Mouse (Mus musculus) MEL (cell line): ENCODE measurements around the gene Pip4k2c. TPM values are rescaled to one million over a fixed set of nuclear protein-coding genes. Genes with fewer than 3 reads are reported as not detected.
A peak's percentile ranks its signal among the peaks of the same experiment; 100 is the strongest.

Experiments used
- DNase-seq: peaks from one replicate; pipeline ENCODE4 v3.0.0; 2011; ENCODE audit warnings: low read depth, low spot score
- H3K27ac ChIP-seq: 2 replicates; pipeline ENCODE4 v1.5.1; 2012; ENCODE audit warnings: low read depth, mild to moderate bottlenecking, control low read depth, low read length, moderate library complexity; ENCODE audit not compliant: control insufficient read depth
- H3K27me3 ChIP-seq, 2 experiments: fragments of 150-350 bp in 1 of 2; sonication (generic) in 1 of 2; 2 replicates each; pipeline ENCODE4 v1.6.1; 2012; ENCODE audit warnings: low read length in 2 of 2, mild to moderate bottlenecking in 2 of 2, improper control_type of control experiment in 1 of 2, moderate library complexity in 1 of 2; ENCODE audit not compliant: insufficient read depth in 2 of 2, control insufficient read depth in 1 of 2
- H3K36me3 ChIP-seq, 2 experiments: 2 replicates each; pipeline ENCODE4 v1.6.1; 2012 to 2014; ENCODE audit warnings: low read length in 2 of 2, improper control_type of control experiment in 1 of 2, inconsistent platforms in 1 of 2, mild to moderate bottlenecking in 1 of 2; ENCODE audit not compliant: insufficient read depth in 2 of 2, control insufficient read depth in 1 of 2
- H3K4me1 ChIP-seq, 2 experiments: fragments of 150-350 bp in 1 of 2; sonication (generic) in 1 of 2; 2 replicates each; pipeline ENCODE4 v1.6.1; 2012; ENCODE audit warnings: low read length in 2 of 2, improper control_type of control experiment in 1 of 2, mild to moderate bottlenecking in 1 of 2; ENCODE audit not compliant: insufficient read depth in 2 of 2, control insufficient read depth in 1 of 2
- H3K4me3 ChIP-seq, 2 experiments: fragments of 150-350 bp in 1 of 2; sonication (generic) in 1 of 2; 2 replicates each; pipeline ENCODE4 v1.5.1; 2012; ENCODE audit warnings: low read depth in 2 of 2, low read length in 2 of 2, mild to moderate bottlenecking in 2 of 2, moderate library complexity in 2 of 2, control low read depth in 1 of 2, improper control_type of control experiment in 1 of 2; ENCODE audit not compliant: control insufficient read depth in 1 of 2, insufficient read depth in 1 of 2
- H3K79me2 ChIP-seq: 2 replicates; pipeline ENCODE4 v1.6.1; 2012; ENCODE audit warnings: mild to moderate bottlenecking, low read length, moderate library complexity; ENCODE audit not compliant: control insufficient read depth, poor library complexity, insufficient read depth
- H3K9ac ChIP-seq: 2 replicates; pipeline ENCODE4 v1.6.1; 2012; ENCODE audit warnings: low read depth, mild to moderate bottlenecking, control low read depth, low read length, moderate library complexity; ENCODE audit not compliant: control insufficient read depth, poor library complexity, severe bottlenecking
- H3K9me3 ChIP-seq: fragments of 150-350 bp; sonication (generic); replicated peaks from 2 replicates; pipeline ENCODE4 v1.6.1; 2012; ENCODE audit warnings: mild to moderate bottlenecking, low read length, improper control_type of control experiment, moderate library complexity; ENCODE audit not compliant: insufficient read depth
- BHLHE40 ChIP-seq: IDR thresholded peaks from 2 replicates; pipeline ENCODE4 v1.6.1; 2012; ENCODE audit warnings: low read depth, mild to moderate bottlenecking, inconsistent platforms, low read length, improper control_type of control experiment, borderline replicate concordance
- CHD2 ChIP-seq: IDR thresholded peaks from 2 replicates; pipeline ENCODE4 v1.6.1; 2011; ENCODE audit warnings: low read length, improper control_type of control experiment
- E2F4 ChIP-seq: IDR thresholded peaks from 2 replicates; pipeline ENCODE4 v1.6.1; 2011; ENCODE audit warnings: low read depth, low read length, improper control_type of control experiment, borderline replicate concordance
- EP300 ChIP-seq, 2 experiments: IDR thresholded peaks; 2 replicates each; pipeline ENCODE4 v1.6.1; 2011; ENCODE audit warnings: improper control_type of control experiment in 2 of 2, low read length in 2 of 2, low read depth in 1 of 2, mild to moderate bottlenecking in 1 of 2
- ETS1 ChIP-seq: IDR thresholded peaks from 2 replicates; pipeline ENCODE4 v1.6.1; 2012; ENCODE audit warnings: low read depth, mild to moderate bottlenecking, inconsistent platforms, low read length, improper control_type of control experiment, moderate library complexity
- GATA1 ChIP-seq: IDR thresholded peaks from 2 replicates; pipeline ENCODE4 v1.6.1; 2011; ENCODE audit warnings: low read depth, low read length, improper control_type of control experiment
- JUND ChIP-seq: IDR thresholded peaks from 2 replicates; pipeline ENCODE4 v1.6.1; 2011; ENCODE audit warnings: low read depth, mild to moderate bottlenecking, improper control_type of control experiment, low read length
- MAX ChIP-seq: IDR thresholded peaks from 2 replicates; pipeline ENCODE4 v1.6.1; 2011; ENCODE audit warnings: low read length, improper control_type of control experiment
- MXI1 ChIP-seq: IDR thresholded peaks from 2 replicates; pipeline ENCODE4 v1.6.1; 2011; ENCODE audit warnings: mild to moderate bottlenecking, low read depth, low read length, improper control_type of control experiment
- MYC ChIP-seq: IDR thresholded peaks from 2 replicates; pipeline ENCODE4 v1.6.1; 2011; ENCODE audit warnings: low read depth, mild to moderate bottlenecking, low read length, improper control_type of control experiment, moderate library complexity
- NELFE ChIP-seq: IDR thresholded peaks from 2 replicates; pipeline ENCODE4 v1.6.1; 2011; ENCODE audit warnings: low read depth, low read length, improper control_type of control experiment
- NRF1 ChIP-seq: IDR thresholded peaks from 2 replicates; pipeline ENCODE4 v1.6.1; 2014; ENCODE audit warnings: low read depth, mild to moderate bottlenecking, inconsistent platforms, low read length, improper control_type of control experiment, moderate library complexity; ENCODE audit not compliant: poor library complexity, insufficient read depth, severe bottlenecking
- POLR2AphosphoS2 ChIP-seq: IDR thresholded peaks from 2 replicates; pipeline ENCODE4 v1.6.1; 2011; ENCODE audit warnings: low read length, improper control_type of control experiment
- POLR2AphosphoS5 ChIP-seq: IDR thresholded peaks from 2 replicates; pipeline ENCODE4 v1.6.1; 2012; ENCODE audit warnings: low read depth, borderline replicate concordance, mild to moderate bottlenecking, inconsistent platforms, low read length, moderate library complexity, mixed read lengths
- RCOR1 ChIP-seq: IDR thresholded peaks from 2 replicates; pipeline ENCODE4 v1.6.1; 2012; ENCODE audit warnings: low read depth, mild to moderate bottlenecking, inconsistent platforms, low read length, improper control_type of control experiment
- TBP ChIP-seq: IDR thresholded peaks from 2 replicates; pipeline ENCODE4 v1.8.0; 2011; ENCODE audit warnings: low read depth, low read length, improper control_type of control experiment
- UBTF ChIP-seq: IDR thresholded peaks from 2 replicates; pipeline ENCODE4 v1.6.1; 2012; ENCODE audit warnings: low read depth, mild to moderate bottlenecking, inconsistent platforms, low read length, improper control_type of control experiment, moderate library complexity, borderline replicate concordance; ENCODE audit not compliant: insufficient read depth
- USF2 ChIP-seq, 2 experiments: IDR thresholded peaks; 2 replicates each; pipeline ENCODE4 v1.6.1; 2011 to 2012; ENCODE audit warnings: improper control_type of control experiment in 2 of 2, low read length in 2 of 2, borderline replicate concordance in 1 of 2, inconsistent platforms in 1 of 2, low read depth in 1 of 2, mild to moderate bottlenecking in 1 of 2; ENCODE audit not compliant: insufficient read depth in 1 of 2
- ZC3H11A ChIP-seq: IDR thresholded peaks from 2 replicates; pipeline ENCODE4 v1.6.1; 2012; ENCODE audit warnings: low read depth, mild to moderate bottlenecking, inconsistent platforms, low read length, improper control_type of control experiment
- ZMIZ1 ChIP-seq: IDR thresholded peaks from 2 replicates; pipeline ENCODE4 v1.6.1; 2012; ENCODE audit warnings: low read depth, mild to moderate bottlenecking, inconsistent platforms, low read length, improper control_type of control experiment, moderate library complexity
- polyA plus RNA-seq, 2 experiments: library from polyadenylated mRNA; stranded (reverse) in 1 of 2; unstranded in 1 of 2; fragments of >175 nt in 1 of 2; fragments of >200 nt in 1 of 2; gene quantifications; 2 replicates each; pipeline versions ENCODE4 v1.2.1 to v1.2.4; 2012; ENCODE audit warnings: low replicate concordance in 2 of 2, low read depth in 1 of 2; ENCODE audit not compliant: insufficient read length in 2 of 2, insufficient read depth in 1 of 2, missing spikeins in 1 of 2
- total RNA-seq: library from RNA; depleted of rRNA; stranded (reverse); fragments of 300-350 nt; gene quantifications from 2 replicates; pipeline ENCODE4 v1.2.3, GENCODE M21; 2012

Gene Pip4k2c
- total and polyA plus RNA-seq, 3 experiments: 31.9 to 58.2 TPM; not detected in 1

GRCm38 (mm10) chr10:127209928-127210570 lies 1.3 kb downstream of the Pip4k2c start:
- Histone ChIP-seq H3K36me3 (peaks cover 0 to 14% of the 10 kb centered on the region in 2 experiments; a peak in 3 of 4 replicates), H3K4me1 (peaks cover 11 to 27% of the 10 kb centered on the region in 2 experiments), H3K9ac (peak overlapping the region; percentile 84), H3K27ac (peak overlapping the region; percentile 46; the same call in 1 of the 2 replicates), H3K79me2 (peaks cover 29% of the 10 kb centered on the region), H3K4me3 (peak overlapping the region; percentile 56 to 77), H3K9me3 (no peaks in the 10 kb centered on the region), H3K27me3 (no peaks in the 10 kb centered on the region)
- no peak for TF ChIP-seq POLR2AphosphoS5
- TF ChIP-seq RCOR1: 0 out of 2 replicates have a peak, but pooled peaks have one; percentile 10
- TF ChIP-seq MXI1: no peak
- TF ChIP-seq MAX: no peak
- TF ChIP-seq GATA1: 0 out of 2 replicates have a peak, but pooled peaks have one; percentile 33
- TF ChIP-seq ZC3H11A: no peak
- no peak for TF ChIP-seq E2F4
- no peak for TF ChIP-seq NRF1
- TF ChIP-seq TBP: peak; percentile 61; the same call in 1 of the 2 replicates
- TF ChIP-seq CHD2: no peak
- no peak; a peak in 1 of 4 replicates for TF ChIP-seq EP300 (IDR thresholded peaks at IDR 0.05; ENCODE audit: low read depth in 1 of 2, low read length in 2 of 2)
- no peak for TF ChIP-seq MYC
- TF ChIP-seq ETS1: no peak
- TF ChIP-seq NELFE: no peak
- no peak for DNase-seq

- H3K4me1 ChIP-seq: peaks cover 20 to 32% of the 10 kb centered on the region in 2 experiments
Measured at GRCm38 (mm10) chr10:127208921-127209320, 2.5 kb downstream of the Pip4k2c start.

More at GRCm38 (mm10) chr10:127208921-127209320, 2.5 kb downstream of the Pip4k2c start:
- peaks cover 5 to 25% of the 10 kb centered on the region in 2 experiments for H3K36me3 ChIP-seq
- H3K27ac ChIP-seq: no peak overlapping the region
- no peaks in the 10 kb centered on the region for H3K9me3 ChIP-seq
- DNase-seq: no peak
- no peak overlapping the region for H3K4me3 ChIP-seq
- no peaks in the 10 kb centered on the region for H3K27me3 ChIP-seq
- peaks cover 32% of the 10 kb centered on the region for H3K79me2 ChIP-seq
- H3K9ac ChIP-seq: no peak overlapping the region
- TF ChIP-seq ZMIZ1: no peak
- no peak for TF ChIP-seq EP300 (IDR thresholded peaks at IDR 0.05; ENCODE audit: low read depth in 1 of 2, low read length in 2 of 2)
- TF ChIP-seq UBTF: no peak
- TF ChIP-seq JUND: no peak
- TF ChIP-seq USF2 (IDR thresholded peaks at IDR 0.05; ENCODE audit: borderline replicate concordance in 1 of 2, insufficient read depth in 1 of 2, low read depth in 1 of 2, low read length in 2 of 2): no peak
- no peak for TF ChIP-seq POLR2AphosphoS2
- TF ChIP-seq BHLHE40: no peak
